Mouse (Mus musculus): ENCODE measurements around the gene Wnt2b.

Wnt2b gene

DNA sequence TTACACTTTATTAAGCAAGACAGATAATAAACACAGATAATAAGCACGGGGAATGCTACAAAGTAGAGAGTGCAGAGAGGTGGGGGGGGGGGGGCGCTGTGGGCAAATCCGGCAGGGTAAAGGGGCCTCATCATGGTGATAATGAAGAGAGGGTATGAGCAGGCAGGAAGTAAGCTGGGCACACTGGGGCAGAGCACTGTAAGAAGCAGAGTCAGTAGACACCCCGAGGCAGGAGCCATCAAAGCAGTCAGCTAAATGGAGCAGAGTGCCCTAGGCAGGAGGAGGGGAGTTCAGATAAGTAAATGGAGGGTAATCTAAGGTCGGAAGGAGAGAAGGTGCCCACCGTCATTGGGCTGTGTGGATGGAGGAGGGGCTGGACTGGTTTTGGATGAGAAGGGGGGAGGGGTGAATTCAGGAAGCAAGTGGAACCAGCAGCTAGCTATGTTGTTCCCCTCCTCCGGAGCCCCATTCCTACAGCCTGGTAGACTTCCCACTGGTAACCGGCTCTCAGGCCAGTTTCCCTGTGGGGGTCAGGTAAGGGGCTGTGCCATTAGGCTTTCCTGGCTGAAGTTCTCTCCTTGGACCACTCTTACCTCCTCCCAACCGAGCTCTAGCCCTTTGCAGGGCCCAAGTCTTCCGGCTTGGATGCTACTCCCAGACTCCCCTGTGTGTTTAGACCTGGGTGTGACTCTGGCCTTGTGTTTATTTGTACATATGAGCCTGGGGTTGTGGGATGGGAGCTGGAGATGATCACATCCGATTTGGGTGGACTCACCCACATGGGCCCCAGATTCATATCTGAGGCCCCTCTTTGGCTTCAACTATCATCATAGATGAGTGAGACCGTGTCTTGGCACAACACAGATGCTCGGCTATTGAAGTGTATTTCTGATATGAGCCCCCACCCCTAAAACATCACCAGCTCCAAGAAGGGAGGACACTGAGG is 1.9 kb upstream of the Wnt2b start:
- DNase-seq (ENCODE audit: low read depth) = no peak

DNA sequence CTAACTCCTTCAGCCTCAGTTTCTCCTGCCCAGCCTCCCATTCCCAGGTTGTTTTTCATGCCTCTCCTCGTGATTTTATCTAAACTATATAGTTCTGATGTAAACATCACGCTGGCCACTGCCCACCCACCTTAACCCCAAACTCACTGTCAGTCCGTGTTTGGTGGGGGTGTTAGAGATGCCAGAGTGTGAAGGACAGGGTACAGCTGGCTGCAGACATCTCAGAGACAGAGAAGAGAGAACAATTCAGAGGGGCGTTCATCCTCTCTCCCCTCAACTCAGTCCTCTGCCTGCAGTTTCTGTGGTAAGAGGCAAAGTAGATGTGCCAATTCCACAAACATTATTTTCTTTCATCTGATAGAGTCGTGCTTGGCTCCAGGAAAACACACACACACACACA is 1.1 kb upstream of the Wnt2b start:
- DNase-seq (ENCODE audit: low read depth) = no peak

GRCm38 (mm10) chr3:104962141-104962611 is 455 bp upstream of the Wnt2b start:
- no peak for DNase-seq (ENCODE audit: low read depth)

GRCm38 (mm10) chr3:104960026-104961000 is 1.4 kb downstream of the Wnt2b start:
- no peak for DNase-seq (ENCODE audit: low read depth)

GRCm38 (mm10) chr3:104956131-104956581 is 5.6 kb downstream of the Wnt2b start:
- DNase-seq (ENCODE audit: low read depth) = no peak

GRCm38 (mm10) chr3:104954551-104954950 is 7.2 kb downstream of the Wnt2b start:
- DNase-seq (ENCODE audit: low read depth) = no peak

DNA sequence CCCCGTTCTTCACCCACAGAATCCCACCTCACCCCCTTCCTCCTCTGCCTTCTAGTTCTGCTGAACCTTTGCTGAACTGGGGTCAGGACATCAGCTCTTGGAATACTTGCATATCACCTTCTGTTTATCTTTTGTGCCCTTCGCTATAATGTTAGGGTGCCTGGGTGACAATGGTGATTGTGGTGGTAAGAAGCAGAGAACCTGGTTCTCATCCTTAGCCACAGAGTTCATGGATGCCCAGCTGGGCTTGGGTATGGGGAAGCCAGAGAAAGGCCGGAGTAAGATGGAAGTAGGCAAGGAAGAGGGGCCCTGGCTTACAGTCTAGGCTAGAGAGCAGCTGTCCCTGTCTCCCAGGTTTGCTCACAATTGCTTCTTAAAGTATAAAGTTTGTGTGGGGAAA is 7.6 kb downstream of the Wnt2b start:
- no peak for DNase-seq (ENCODE audit: low read depth)

- no peak for DNase-seq (ENCODE audit: low read depth)
Measured at GRCm38 (mm10) chr3:104952891-104953670, 8.6 kb downstream of the Wnt2b start.

DNA sequence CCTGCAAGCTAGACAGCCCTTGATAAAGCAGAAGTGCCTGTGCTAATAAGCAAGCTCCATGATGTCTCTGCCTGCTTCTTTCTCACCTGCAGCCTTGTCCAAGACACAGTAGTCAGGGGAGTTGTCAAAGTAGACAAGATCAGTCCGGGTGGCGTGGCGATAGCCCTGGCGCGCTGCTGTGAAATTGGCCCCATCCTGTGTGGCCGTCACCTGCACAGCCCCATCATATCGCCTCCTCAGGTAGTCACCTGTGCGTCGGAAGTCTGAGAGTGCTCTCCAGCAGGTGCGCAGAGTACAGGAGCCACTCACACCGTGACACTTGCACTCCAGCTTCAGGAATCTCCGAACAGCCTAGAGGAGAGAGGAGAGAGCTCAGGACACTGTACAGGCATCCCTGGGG is 10.8 kb downstream of the Wnt2b start:
- DNase-seq (ENCODE audit: low read depth) = no peak

GRCm38 (mm10) chr3:104944894-104945293 is 16.8 kb downstream of the Wnt2b start:
- DNase-seq (ENCODE audit: low read depth) = no peak

GRCm38 (mm10) chr3:104943333-104943732 is 18.4 kb downstream of the Wnt2b start:
- DNase-seq (ENCODE audit: low read depth) = no peak

DNA sequence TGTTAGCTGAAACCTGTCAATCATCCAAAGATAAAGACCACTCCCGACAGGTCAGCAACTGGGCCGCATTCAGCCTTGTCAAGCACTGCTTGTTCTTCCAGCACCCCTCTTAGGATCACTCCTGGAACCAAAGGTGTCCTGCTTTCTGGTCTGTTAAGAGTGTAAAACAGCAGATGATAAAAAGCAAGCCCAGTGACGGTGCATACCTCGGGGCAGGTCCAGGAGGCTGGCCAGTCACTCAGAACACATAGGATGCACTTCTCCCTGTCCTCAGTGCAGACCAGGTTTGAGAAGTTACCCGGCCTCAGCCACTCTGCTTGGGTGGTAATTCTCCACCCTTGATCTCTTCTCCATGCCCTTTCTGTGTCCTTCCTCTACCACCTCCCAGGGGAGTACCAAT is 19.0 kb downstream of the Wnt2b start:
- no peak for DNase-seq (ENCODE audit: low read depth)

- DNase-seq (ENCODE audit: low read depth) = no peak
Measured at GRCm38 (mm10) chr3:104940691-104941090, 21.0 kb downstream of the Wnt2b start.

DNA sequence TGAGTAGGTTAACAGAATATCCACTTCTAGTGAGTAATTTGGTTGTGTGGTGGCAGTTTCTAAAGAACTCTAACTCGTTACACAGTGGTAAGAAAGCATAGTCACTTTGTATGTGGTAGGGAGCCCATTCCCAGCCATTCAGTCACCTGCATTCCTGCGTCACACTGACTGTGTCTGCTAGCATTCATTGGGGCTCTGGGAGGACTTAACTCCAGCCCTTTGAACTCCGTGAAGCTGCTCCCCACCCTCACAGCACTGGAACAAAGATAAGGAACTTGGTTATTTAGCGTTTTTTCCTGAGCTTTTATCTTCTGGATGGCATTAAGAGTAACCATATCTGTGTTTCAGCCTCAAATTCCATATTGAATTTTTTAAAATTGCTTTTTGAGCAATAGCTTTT is 23.4 kb downstream of the Wnt2b start:
- DNase-seq (ENCODE audit: low read depth) = no peak

DNA sequence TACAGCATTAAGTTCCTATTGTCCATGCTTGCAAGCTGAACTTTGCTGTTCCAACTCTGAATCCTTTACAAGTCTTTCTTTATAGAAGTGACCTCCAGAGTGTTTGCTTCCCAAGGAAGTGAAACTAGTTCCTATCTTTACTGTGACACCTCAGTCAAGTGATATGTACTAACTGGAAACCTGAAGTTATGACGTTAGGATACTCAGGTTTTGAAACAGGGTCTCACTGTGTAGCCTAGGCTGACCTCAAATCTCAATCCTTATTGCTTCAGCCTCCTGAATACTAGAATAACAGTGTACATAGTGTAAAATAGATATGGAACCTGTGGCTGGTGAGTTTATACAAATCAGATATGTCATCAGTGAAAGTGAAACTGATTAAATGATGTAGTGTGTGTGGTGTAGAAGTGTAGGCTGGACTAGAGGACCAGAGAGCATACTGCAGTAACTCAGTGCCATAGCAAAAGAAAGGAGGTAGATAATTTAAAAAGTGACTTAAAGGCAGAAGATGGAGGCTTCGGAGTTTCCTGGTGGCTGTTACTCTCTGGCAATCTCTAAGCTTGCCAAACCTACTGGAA is 23.9 kb downstream of the Wnt2b start:
- DNase-seq (ENCODE audit: low read depth) = no peak

DNA sequence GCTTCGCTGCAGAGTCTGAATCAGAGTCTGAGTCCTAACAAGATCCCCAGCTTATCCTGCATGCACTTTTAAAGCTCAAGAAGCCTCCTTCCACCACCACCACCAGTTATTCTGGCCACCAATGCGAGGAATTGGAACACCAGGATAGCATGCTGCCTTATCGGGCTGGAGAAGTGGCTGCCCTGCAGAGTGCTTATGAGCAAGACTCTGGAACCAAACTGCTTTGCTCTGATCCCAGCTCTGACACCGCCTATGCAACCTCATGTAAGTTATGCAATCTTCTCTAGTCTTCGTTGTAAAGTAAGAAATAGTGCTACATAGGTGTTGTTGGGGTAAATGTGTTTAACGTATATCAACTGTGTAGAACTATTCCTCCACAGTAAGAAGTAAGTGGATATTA is 32.3 kb downstream of the Wnt2b start:
- DNase-seq (ENCODE audit: low read depth) = no peak

GRCm38 (mm10) chr3:104914986-104915385 is 46.7 kb downstream of the Wnt2b start:
- DNase-seq (ENCODE audit: low read depth) = no peak

GRCm38 (mm10) chr3:104909195-104909594 is 52.5 kb downstream of the Wnt2b start:
- no peak for DNase-seq (ENCODE audit: low read depth)

GRCm38 (mm10) chr3:104906007-104906406 is 55.7 kb downstream of the Wnt2b start:
- no peak for DNase-seq (ENCODE audit: low read depth)

GRCm38 (mm10) chr3:104905389-104905788 is 56.3 kb downstream of the Wnt2b start:
- no peak for DNase-seq (ENCODE audit: low read depth)

DNA sequence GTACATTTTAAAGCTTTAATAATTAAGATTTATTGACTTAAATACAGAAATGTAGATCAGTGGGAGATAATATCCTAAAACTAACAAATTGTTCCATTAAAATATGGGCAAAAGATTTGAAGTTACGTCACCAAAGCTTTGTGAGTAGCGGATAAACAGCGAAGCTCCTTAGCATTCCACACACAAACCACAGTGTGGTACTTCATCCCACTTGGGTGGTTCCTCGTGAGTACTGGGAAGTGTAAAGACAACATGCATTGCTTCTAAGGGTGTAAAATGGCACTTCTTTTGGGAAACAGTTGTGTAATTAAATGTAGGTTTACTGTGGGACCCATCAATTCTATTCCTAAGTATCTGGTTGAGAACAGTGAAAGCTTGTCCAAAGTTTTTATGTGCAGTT is 60.6 kb downstream of the Wnt2b start:
- DNase-seq (ENCODE audit: low read depth) = no peak
